Mouse (Mus musculus) heart, adult 2 months (tissue): Measurements from ENCODE around the gene Glyctk.

Experiments
- CTCF ChIP-seq: fragments of 200-600 bp; IDR thresholded peaks from 2 replicates; pipeline ENCODE4 v1.8.1; 2022; ENCODE audit warnings: antibody characterized with exemption, mild to moderate bottlenecking, moderate library complexity
- EP300 ChIP-seq: fragments of 200-500 bp; IDR thresholded peaks from 2 replicates; pipeline ENCODE4 v1.6.1; 2011; ENCODE audit warnings: low read depth, low read length, control low read depth; ENCODE audit not compliant: insufficient read depth
- POLR2A ChIP-seq: fragments of 200-500 bp; IDR thresholded peaks from 2 replicates; pipeline ENCODE4 v1.6.1; 2011; ENCODE audit warnings: mild to moderate bottlenecking, low read depth, low read length, control low read depth; ENCODE audit not compliant: insufficient read depth

DNA sequence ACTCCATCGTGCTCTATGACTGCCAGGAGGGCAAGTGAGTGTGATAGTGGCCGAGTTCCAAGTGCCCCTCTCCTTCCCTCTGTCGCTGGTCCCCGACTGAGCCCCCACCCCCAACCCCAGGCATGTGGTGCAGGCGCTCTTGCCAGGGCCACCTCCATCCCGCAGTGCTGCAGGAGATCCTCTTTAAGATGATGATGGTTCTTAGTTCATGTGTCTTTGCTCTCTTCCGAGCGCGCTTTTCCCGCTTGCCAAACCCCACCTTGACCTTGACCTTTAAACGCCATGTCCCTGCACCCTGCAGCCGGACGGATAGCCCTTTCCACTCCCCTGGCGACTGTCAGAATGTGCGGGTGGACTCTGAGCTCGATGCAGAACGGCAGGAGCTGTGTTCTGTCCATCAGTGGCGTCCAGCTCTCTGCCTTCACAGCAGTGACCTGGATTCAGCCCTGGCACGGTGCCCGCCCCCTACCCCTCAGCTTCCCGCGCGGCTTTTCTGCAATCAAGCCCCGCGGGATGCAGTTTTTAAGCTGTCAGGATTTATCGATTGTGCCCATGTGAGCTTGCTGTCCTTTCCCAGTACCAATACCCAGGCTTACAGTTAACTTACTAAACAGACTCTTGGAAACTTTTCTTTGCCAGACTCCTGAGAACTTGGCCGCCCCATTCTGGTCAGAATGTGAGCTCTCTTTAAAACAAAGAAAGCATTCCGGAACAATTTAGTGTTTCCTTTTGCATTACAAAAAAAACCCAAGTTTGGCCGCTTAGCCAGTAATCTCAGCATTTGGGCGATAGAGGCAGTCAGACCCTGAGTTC is 13.6 kb upstream of the Glyctk start:
- TF ChIP-seq CTCF, result no peak
- no peak for TF ChIP-seq POLR2A
- TF ChIP-seq EP300, result no peak
